Comparison of ENCODE assay signal across 8 mouse cellular contexts in the genomic region with DNA sequence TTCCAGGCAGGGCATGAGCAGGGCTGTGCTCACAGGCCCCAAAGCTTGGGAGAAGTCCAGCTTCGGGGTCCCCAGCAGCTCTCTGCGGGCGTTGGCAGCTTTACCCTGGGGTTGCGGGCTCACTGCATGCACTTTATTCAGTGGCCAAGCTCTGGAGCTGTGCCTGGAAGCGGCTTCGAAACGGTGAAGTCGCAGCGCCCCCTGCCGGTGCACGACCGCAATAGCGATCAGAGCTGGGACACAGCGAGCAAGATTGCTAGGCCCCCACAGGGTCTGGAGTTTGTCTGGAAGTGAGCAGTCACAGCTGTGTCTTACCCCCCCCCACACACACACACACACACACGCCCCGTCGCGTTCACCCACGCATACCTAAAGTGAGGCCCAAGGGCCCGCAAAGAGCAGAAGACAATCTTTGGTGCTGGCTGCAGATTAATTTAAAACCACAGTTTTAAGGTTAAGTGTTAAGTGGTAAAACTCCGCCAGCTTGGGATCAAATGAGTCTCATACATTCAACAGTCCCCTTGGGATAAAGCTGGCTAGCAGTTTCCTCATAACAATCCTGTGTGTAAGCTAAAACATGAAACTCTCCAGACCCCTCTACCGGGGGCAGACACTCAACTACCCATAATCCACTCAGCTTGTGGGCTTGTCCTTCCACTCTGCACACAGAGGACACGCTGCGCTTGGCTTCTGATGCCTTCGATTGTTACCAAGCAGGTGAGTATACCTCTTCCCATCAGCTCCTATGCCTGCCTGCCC. TPM values are rescaled to one million over a fixed set of nuclear protein-coding genes. Genes with fewer than 3 reads are reported as not detected.
DNase-seq lines count a peak whose midpoint lies in the region; ATAC-seq and TF ChIP-seq lines count a peak whose summit lies in the region.

No protein-coding gene starts in this region.

- no peak overlapping the region for H3K4me2 ChIP-seq in embryonic facial prominence, embryonic 12.5 days (replicated peaks)
- peak overlapping the region; percentile 36 for H3K4me2 ChIP-seq in kidney, embryonic 15.5 days
- H3K4me2 ChIP-seq in limb, embryonic 14.5 days (replicated peaks; ENCODE audit: low read depth, low read length, severe bottlenecking), result 0 out of 2 replicates have a peak overlapping the region, but pooled peaks have one; percentile 5

- no peak overlapping the region for H3K4me3 ChIP-seq in embryonic facial prominence, embryonic 12.5 days
- no peak overlapping the region for H3K4me3 ChIP-seq in heart, adult 2 months
- H3K4me3 ChIP-seq in kidney, embryonic 15.5 days (replicated peaks), result no peak overlapping the region
- no peak overlapping the region for H3K4me3 ChIP-seq in limb, embryonic 14.5 days (replicated peaks; ENCODE audit: low read length)

- no peaks in the 10 kb centered on the region for H3K9me3 ChIP-seq in embryonic facial prominence, embryonic 12.5 days
- no peaks in the 10 kb centered on the region for H3K9me3 ChIP-seq in kidney, embryonic 15.5 days (replicated peaks)
- no peaks in the 10 kb centered on the region for H3K9me3 ChIP-seq in limb, embryonic 14.5 days (ENCODE audit: control insufficient read depth, low read length)

- H3K27me3 ChIP-seq in embryonic facial prominence, embryonic 12.5 days, result peaks cover 51% of the 10 kb centered on the region
- peaks cover 3% of the 10 kb centered on the region; the same call in 1 of the 2 replicates for H3K27me3 ChIP-seq in heart, adult 2 months (ENCODE audit: control insufficient read depth, insufficient read depth, low read length)
- peaks cover 54% of the 10 kb centered on the region for H3K27me3 ChIP-seq in kidney, embryonic 15.5 days
- peaks cover 47% of the 10 kb centered on the region for H3K27me3 ChIP-seq in limb, embryonic 14.5 days (ENCODE audit: control insufficient read depth, insufficient read depth, low read length)

- H3K4me1 ChIP-seq in embryonic facial prominence, embryonic 12.5 days, result no peaks in the 10 kb centered on the region
- no peaks in the 10 kb centered on the region for H3K4me1 ChIP-seq in heart, adult 2 months (ENCODE audit: control insufficient read depth, insufficient read depth, low read length)
- H3K4me1 ChIP-seq in kidney, embryonic 15.5 days, result 0 out of 2 replicates have a peak, but pooled peaks cover 4% of the 10 kb centered on the region
- H3K4me1 ChIP-seq in limb, embryonic 14.5 days (ENCODE audit: control insufficient read depth, insufficient read depth, low read length), result no peaks in the 10 kb centered on the region

- H3K9ac ChIP-seq in embryonic facial prominence, embryonic 12.5 days, result 0 out of 2 replicates have a peak overlapping the region, but pooled peaks have one; percentile 27
- H3K9ac ChIP-seq in heart, adult 2 months (ENCODE audit: low read depth, low read length), result no peak overlapping the region
- H3K9ac ChIP-seq in kidney, embryonic 15.5 days, result no peak overlapping the region
- peak overlapping the region; percentile 25; the same call in 1 of the 2 replicates for H3K9ac ChIP-seq in limb, embryonic 14.5 days (ENCODE audit: low read depth, low read length, severe bottlenecking)

- H3K36me3 ChIP-seq in embryonic facial prominence, embryonic 12.5 days, result no peaks in the 10 kb centered on the region
- H3K36me3 ChIP-seq in heart, adult 2 months (ENCODE audit: control insufficient read depth, insufficient read depth, low read length), result no peaks in the 10 kb centered on the region
- no peaks in the 10 kb centered on the region for H3K36me3 ChIP-seq in kidney, embryonic 15.5 days
- no peaks in the 10 kb centered on the region for H3K36me3 ChIP-seq in limb, embryonic 14.5 days (ENCODE audit: control insufficient read depth, insufficient read depth, low read length)

- TF ChIP-seq EP300 in heart, adult 2 months (IDR thresholded peaks at IDR 0.05; ENCODE audit: insufficient read depth, low read depth, low read length), result peak; percentile 77; the same call in 1 of the 2 replicates

- intact Hi-C loops in heart, adult 2 months (cut with DNase I), result loop anchor here (1.0 to 10.0 kb wide), 5 partner anchors 244 to 553 kb away; no protein-coding TSS in a partner anchor

- no peaks in the 10 kb centered on the region for H3K79me2 ChIP-seq in heart, adult 2 months (replicated peaks; ENCODE audit: control insufficient read depth, insufficient read depth, low read length)

- DNase-seq in 416B (ENCODE audit: low read depth), result peak; percentile 71
- DNase-seq in adrenal gland, postnatal 25 days, result peak; percentile 91
- peak; percentile 75 to 89 for DNase-seq in heart, adult 2 months
- peak; percentile 74 for DNase-seq in limb, embryonic 14.5 days (ENCODE audit: low spot score)
- DNase-seq in spleen, postnatal 14 days (ENCODE audit: low spot score in 2 of 2), result peak; percentile 50 to 72

- TF ChIP-seq CTCF in heart, adult 2 months (IDR thresholded peaks at IDR 0.05), result peak; percentile 93

- no peak for TF ChIP-seq POLR2A in heart, adult 2 months (IDR thresholded peaks at IDR 0.05; ENCODE audit: insufficient read depth, low read depth, low read length)
- TF ChIP-seq POLR2A in limb, embryonic 14.5 days (IDR thresholded peaks at IDR 0.05; ENCODE audit: borderline replicate concordance, extremely low read depth, insufficient read depth, insufficient read length), result no peak

- WGBS in embryonic facial prominence, embryonic 12.5 days, result 12% methylated on average over 25 of the region's 25 CpGs
- 15% methylated on average over 25 of the region's 25 CpGs for WGBS in heart, adult 2 months
- WGBS in kidney, embryonic 15.5 days, result 14% methylated on average over 25 of the region's 25 CpGs
- 15% methylated on average over 25 of the region's 25 CpGs for WGBS in limb, embryonic 14.5 days

- H3K27ac ChIP-seq in embryonic facial prominence, embryonic 12.5 days, result no peak overlapping the region
- H3K27ac ChIP-seq in heart, adult 2 months, result no peak overlapping the region
- H3K27ac ChIP-seq in kidney, embryonic 15.5 days, result no peak overlapping the region
- H3K27ac ChIP-seq in limb, embryonic 14.5 days (replicated peaks; ENCODE audit: low read depth, low read length), result no peak overlapping the region

- peak; percentile 52 for ATAC-seq in embryonic facial prominence, embryonic 12.5 days (ENCODE audit: insufficient number of reproducible peaks, insufficient read depth, low FRiP score, low TSS enrichment)
- ATAC-seq in kidney, embryonic 15.5 days (replicated peaks; ENCODE audit: low FRiP score), result peak; percentile 62; the same call in 1 of the 2 replicates
- ATAC-seq in limb, embryonic 14.5 days (ENCODE audit: low FRiP score, low read depth), result peak; percentile 80
- peak; percentile 61 for ATAC-seq in monocyte, adult 5-6 weeks (replicated peaks; ENCODE audit: insufficient number of reproducible peaks, low FRiP score, low TSS enrichment, poor library complexity, severe bottlenecking)

RNA-seq across cellular contexts. Expression of a gene that starts 39.0 kb away (rescaled TPM):
- not detected in 2 replicates for total RNA-seq in adrenal gland, postnatal 25 days (2021)
- 0.62 and 1.00 TPM in 2 replicates for polyA plus RNA-seq in embryonic facial prominence, embryonic 12.5 days (2016; fragmentation: Nextera tagmentation; extraction: Ambion mirVana)
- not detected for total RNA-seq in heart, adult 2 months (2021)
- not detected in 2 replicates for polyA plus RNA-seq in heart, adult 2 months (2012; rRNA removed)
- polyA plus RNA-seq in kidney, embryonic 15.5 days (2015; fragmentation: Nextera tagmentation; extraction: Ambion mirVana), result not detected in 2 replicates
- not detected in 2 replicates for polyA plus RNA-seq in limb, embryonic 14.5 days (2012; rRNA removed)
- polyA plus RNA-seq in limb, embryonic 14.5 days (2014; fragmentation: Nextera tagmentation; extraction: Ambion mirVana), result not detected in 2 replicates
- not detected in 3 replicates for total RNA-seq in monocyte, adult 5-6 weeks (2017)

RNA-seq across cellular contexts. Expression of a gene that starts 42.2 kb away (rescaled TPM):
- total RNA-seq in adrenal gland, postnatal 25 days (2021), result not detected in 2 replicates
- polyA plus RNA-seq in embryonic facial prominence, embryonic 12.5 days (2016; fragmentation: Nextera tagmentation; extraction: Ambion mirVana), result not detected in 2 replicates
- not detected for total RNA-seq in heart, adult 2 months (2021)
- not detected in 2 replicates for polyA plus RNA-seq in heart, adult 2 months (2012; rRNA removed)
- polyA plus RNA-seq in kidney, embryonic 15.5 days (2015; fragmentation: Nextera tagmentation; extraction: Ambion mirVana), result not detected in 2 replicates
- polyA plus RNA-seq in limb, embryonic 14.5 days (2012; rRNA removed), result not detected in 2 replicates
- polyA plus RNA-seq in limb, embryonic 14.5 days (2014; fragmentation: Nextera tagmentation; extraction: Ambion mirVana), result not detected in 2 replicates
- not detected in 3 replicates for total RNA-seq in monocyte, adult 5-6 weeks (2017)

Comparison
In these comparisons a context has a peak if more than half of its experiments do, and no peak if none do; other contexts are left out.
1. H3K9ac ChIP-seq: peak in embryonic facial prominence, embryonic 12.5 days (single experiment) and limb, embryonic 14.5 days (single experiment); none in heart, adult 2 months (single experiment) and kidney, embryonic 15.5 days (single experiment).
2. Peak in every context shown above with its lines, with median percentiles within 50 percentile points of each other: DNase-seq and ATAC-seq.